Mouse (Mus musculus): Measurements from ENCODE around the gene Zkscan6. TPM values are rescaled to one million over a fixed set of nuclear protein-coding genes. Genes with fewer than 3 reads are reported as not detected.

Gene Zkscan6
- polyA plus RNA-seq, 1 experiment from 2014 or later = 11.4 TPM

Other genes with a start within 250 kb of the Zkscan6 start
- 70.9 and 71.1 TPM in 2 replicates for gene Map2k4, start 18.9 kb upstream of the Zkscan6 start, polyA plus RNA-seq (2014; fragmentation: Nextera tagmentation; extraction: Ambion mirVana)